Mouse (Mus musculus) kidney, embryonic 16.5 days (tissue): ENCODE measurements around the gene Fuz. TPM values are rescaled to one million over a fixed set of nuclear protein-coding genes. Genes with fewer than 3 reads are reported as not detected.

Experiments used
- ATAC-seq: fragments of 200-750 bp; cut with Nextera tagmentation; 2 replicates; pipeline ENCODE4 v1.8.0; 2017; ENCODE audit warnings: moderate TSS enrichment; ENCODE audit not compliant: low FRiP score, low TSS enrichment
- H3K27ac ChIP-seq: fragments of 300-500 bp; sonication (generic); 2 replicates; pipeline ENCODE4 v1.5.1; 2014; ENCODE audit warnings: low read length
- H3K27me3 ChIP-seq: fragments of 300-500 bp; sonication (generic); 2 replicates; pipeline ENCODE4 v1.6.1; 2014; ENCODE audit warnings: low read length, control low read depth, mixed read lengths; ENCODE audit not compliant: insufficient read depth
- H3K36me3 ChIP-seq: fragments of 300-500 bp; sonication (generic); 2 replicates; pipeline ENCODE4 v1.6.1; 2014; ENCODE audit warnings: low read length, control low read depth, mixed read lengths; ENCODE audit not compliant: insufficient read depth
- H3K4me1 ChIP-seq: fragments of 300-500 bp; sonication (generic); 2 replicates; pipeline ENCODE4 v1.6.1; 2014; ENCODE audit warnings: low read length, control low read depth, mixed read lengths; ENCODE audit not compliant: insufficient read depth
- H3K4me2 ChIP-seq: fragments of 300-500 bp; sonication (generic); replicated peaks from 2 replicates; pipeline ENCODE4 v1.6.1; 2014; ENCODE audit warnings: low read depth, low read length
- H3K4me3 ChIP-seq: fragments of 300-500 bp; sonication (generic); 2 replicates; pipeline ENCODE4 v1.5.1; 2014; ENCODE audit warnings: mild to moderate bottlenecking, low read length
- H3K9ac ChIP-seq: fragments of 300-500 bp; sonication (generic); replicated peaks from 2 replicates; pipeline ENCODE4 v1.6.1; 2014; ENCODE audit warnings: low read length
- H3K9me3 ChIP-seq: fragments of 300-500 bp; sonication (generic); 2 replicates; pipeline ENCODE4 v1.6.1; 2016; ENCODE audit warnings: low read length, control low read depth
- WGBS: fragments of 180-500 bp; shearing (Covaris S2); extraction: QIAGEN DNeasy Blood & Tissue Kit; methylation state at CpG from one replicate; pipeline ENCODE4 v1.1.7; 2014; 5-methylcytosine and 5-hydroxymethylcytosine counted together
- polyA plus RNA-seq: library from polyadenylated mRNA; unstranded; fragments of >200 nt; fragmentation: Nextera tagmentation; extraction: Ambion mirVana; gene quantifications from 2 replicates; pipeline ENCODE4 v1.2.1, GENCODE M21; 2015

Fuz gene
- polyA plus RNA-seq, 1 experiment from 2014 or later: 27.7 TPM

GRCm38 (mm10) chr7:44860576-44861428, 35.1 kb upstream of the Fuz start:
- Histone ChIP-seq H3K27me3 (no peaks in the 10 kb centered on the region), H3K27ac (peak overlapping the region; percentile 60), H3K4me1 (peaks cover 41% of the 10 kb centered on the region), H3K4me3 (no peak overlapping the region), H3K9ac (0 out of 2 replicates have a peak overlapping the region, but pooled peaks have one; percentile 28), H3K9me3 (no peaks in the 10 kb centered on the region), H3K4me2 (no peak overlapping the region), H3K36me3 (peaks cover 40% of the 10 kb centered on the region)
- peak; percentile 39 for ATAC-seq
- WGBS: 56% methylated on average over 22 of the region's 22 CpGs

DNA sequence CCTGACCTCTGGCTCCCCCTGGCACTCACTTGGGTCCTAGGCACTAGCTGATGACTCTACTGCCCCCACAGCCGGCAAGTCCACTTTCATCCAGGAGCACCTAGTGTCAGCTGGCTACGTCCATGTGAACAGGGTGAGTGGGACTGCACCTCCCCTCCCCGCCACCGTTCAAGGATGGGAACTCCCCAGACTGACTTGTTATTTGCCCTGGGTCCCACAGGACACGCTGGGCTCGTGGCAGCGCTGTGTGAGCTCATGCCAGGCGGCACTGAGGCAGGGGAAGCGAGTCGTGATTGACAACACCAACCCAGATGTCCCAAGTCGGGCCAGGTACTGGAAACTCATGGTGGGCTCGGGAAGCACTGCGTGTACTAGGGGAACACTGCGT, 34.5 kb upstream of the Fuz start:
- ATAC-seq: no peak
- 76% methylated on average over 14 of the region's 14 CpGs for WGBS
- no peak overlapping the region for H3K4me2 ChIP-seq
- no peaks in the 10 kb centered on the region for H3K27me3 ChIP-seq
- no peak overlapping the region for H3K4me3 ChIP-seq
- 0 out of 2 replicates have a peak overlapping the region, but pooled peaks have one; percentile 8 for H3K9ac ChIP-seq
- H3K4me1 ChIP-seq: peaks cover 42% of the 10 kb centered on the region
- H3K36me3 ChIP-seq: peaks cover 40% of the 10 kb centered on the region
- H3K27ac ChIP-seq: peak overlapping the region; percentile 60; the same call in 1 of the 2 replicates
- no peaks in the 10 kb centered on the region for H3K9me3 ChIP-seq

DNA sequence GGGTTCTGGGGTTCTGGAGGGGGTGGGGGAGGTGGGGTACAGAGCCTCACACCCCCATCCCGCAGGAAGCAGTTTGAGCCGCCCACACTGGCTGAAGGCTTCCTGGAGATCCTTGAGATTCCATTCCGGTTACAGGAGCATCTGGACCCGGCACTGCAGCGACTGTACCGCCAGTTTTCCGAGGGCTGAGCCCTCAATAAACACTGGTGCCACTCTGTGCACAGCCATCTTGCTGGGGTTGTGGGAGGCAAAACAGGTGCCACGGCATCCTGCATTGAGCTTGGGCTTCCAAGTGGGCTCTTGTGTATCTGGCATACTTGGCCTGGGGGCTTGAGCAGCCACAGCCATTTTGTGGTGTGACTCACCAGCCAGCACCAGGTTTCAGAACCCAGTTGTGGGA, 33.4 kb upstream of the Fuz start:
- WGBS: 77% methylated on average over 8 of the region's 8 CpGs
- peaks cover 49% of the 10 kb centered on the region for H3K4me1 ChIP-seq
- ATAC-seq: no peak
- H3K9ac ChIP-seq: no peak overlapping the region
- peaks cover 40% of the 10 kb centered on the region for H3K36me3 ChIP-seq
- H3K27me3 ChIP-seq: no peaks in the 10 kb centered on the region
- no peak overlapping the region for H3K27ac ChIP-seq
- H3K4me3 ChIP-seq: no peak overlapping the region
- H3K4me2 ChIP-seq: no peak overlapping the region
- no peaks in the 10 kb centered on the region for H3K9me3 ChIP-seq

DNA sequence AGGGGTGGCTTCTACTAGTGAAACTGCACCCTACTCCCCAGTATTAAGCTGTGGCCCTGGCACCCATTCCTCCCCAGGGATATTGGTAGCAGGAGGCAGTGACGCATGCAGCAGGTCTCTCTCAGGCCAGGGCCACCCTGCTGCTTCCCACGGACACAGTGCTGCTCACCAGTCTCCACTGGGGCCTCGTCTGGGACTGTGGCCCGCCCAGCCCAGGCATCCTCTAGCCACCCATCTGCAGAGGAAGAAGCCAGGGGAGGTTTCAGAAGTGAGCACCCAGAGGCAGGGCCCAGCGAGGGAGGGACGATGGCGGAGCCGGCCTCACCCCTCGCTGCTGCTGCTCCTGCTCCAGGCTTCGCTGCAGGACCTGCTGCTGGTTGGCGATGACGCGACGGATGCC, 32.7 kb upstream of the Fuz start:
- Histone ChIP-seq H3K27ac (no peak overlapping the region), H3K36me3 (peaks cover 40% of the 10 kb centered on the region), H3K9me3 (no peaks in the 10 kb centered on the region), H3K4me2 (no peak overlapping the region), H3K4me3 (no peak overlapping the region), H3K9ac (no peak overlapping the region), H3K4me1 (peaks cover 49% of the 10 kb centered on the region), H3K27me3 (no peaks in the 10 kb centered on the region)
- no peak for ATAC-seq
- 87% methylated on average over 14 of the region's 14 CpGs for WGBS

DNA sequence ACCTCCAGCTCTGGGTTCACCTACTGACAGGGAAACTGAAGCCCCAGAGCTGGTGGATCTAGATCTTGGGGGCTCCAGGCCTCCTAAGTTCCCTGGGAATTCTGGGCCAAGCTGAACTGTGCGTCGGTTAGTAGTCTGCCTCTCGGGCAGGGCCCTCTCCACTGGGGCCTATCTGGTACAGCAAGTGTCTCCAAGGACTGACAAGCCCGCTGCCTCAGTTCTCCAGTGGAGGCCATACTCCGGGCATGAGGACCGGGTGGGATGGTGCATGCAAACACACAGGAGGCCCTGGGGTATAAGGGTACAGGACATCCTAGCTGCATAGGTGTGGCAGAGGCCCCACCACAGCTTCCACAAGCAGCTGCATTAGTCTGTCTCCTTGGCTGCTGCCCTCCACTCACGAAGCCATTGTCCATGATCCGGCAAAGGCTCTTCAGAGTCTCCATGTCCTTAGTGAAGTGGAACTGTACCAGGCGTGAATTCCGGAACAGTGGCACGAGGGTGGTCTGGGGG, 31.8 kb upstream of the Fuz start:
- H3K4me2 ChIP-seq: no peak overlapping the region
- H3K36me3 ChIP-seq: peaks cover 40% of the 10 kb centered on the region
- no peak overlapping the region for H3K9ac ChIP-seq
- H3K4me3 ChIP-seq: no peak overlapping the region
- WGBS: 84% methylated on average over 11 of the region's 11 CpGs
- H3K4me1 ChIP-seq: peaks cover 47% of the 10 kb centered on the region
- H3K27ac ChIP-seq: no peak overlapping the region
- no peaks in the 10 kb centered on the region for H3K27me3 ChIP-seq
- ATAC-seq: no peak
- H3K9me3 ChIP-seq: no peaks in the 10 kb centered on the region

GRCm38 (mm10) chr7:44864595-44865542, 31.0 kb upstream of the Fuz start:
- H3K27ac ChIP-seq: no peak overlapping the region; the same call in 1 of the 2 replicates
- H3K4me1 ChIP-seq: peaks cover 47% of the 10 kb centered on the region
- no peaks in the 10 kb centered on the region for H3K9me3 ChIP-seq
- 77% methylated on average over 24 of the region's 24 CpGs for WGBS
- no peak overlapping the region for H3K4me2 ChIP-seq
- H3K4me3 ChIP-seq: no peak overlapping the region
- H3K27me3 ChIP-seq: no peaks in the 10 kb centered on the region
- no peak for ATAC-seq
- H3K36me3 ChIP-seq: peaks cover 40% of the 10 kb centered on the region
- H3K9ac ChIP-seq: no peak overlapping the region

DNA sequence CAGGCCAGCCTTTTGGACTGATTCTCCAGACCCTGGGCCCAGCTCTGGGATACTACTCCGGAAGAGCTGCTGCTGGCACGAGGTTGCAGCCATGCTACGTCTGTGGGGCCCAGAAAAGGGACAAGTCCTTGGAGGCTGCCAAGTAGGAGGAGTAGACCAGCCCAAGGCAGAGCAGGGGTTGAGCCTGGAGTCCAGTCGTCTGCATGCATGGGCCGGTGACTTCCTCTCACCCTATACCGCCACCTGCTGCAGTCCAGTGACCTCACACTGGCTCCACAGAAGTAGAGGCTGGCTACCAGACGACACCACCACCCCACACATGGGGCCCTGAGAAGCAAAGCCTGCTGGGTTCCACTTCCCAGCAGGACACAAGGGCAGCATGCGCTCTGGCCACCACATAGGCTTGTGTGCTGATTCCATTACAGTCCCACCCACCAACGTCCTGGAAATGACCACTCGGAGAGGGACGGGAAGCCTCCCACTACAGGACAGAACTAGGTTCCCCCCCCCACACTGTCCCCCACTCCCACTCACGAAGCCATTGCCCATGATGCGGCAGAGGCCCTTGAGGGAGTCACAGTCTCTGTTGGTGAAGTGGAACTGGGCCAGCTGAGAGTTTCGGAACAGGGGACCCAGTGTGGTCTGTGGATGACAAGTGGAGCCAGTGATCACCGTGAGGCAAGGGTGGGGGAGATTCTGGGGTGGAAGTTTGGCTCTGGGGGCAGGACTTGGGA, 29.4 kb upstream of the Fuz start:
- no peaks in the 10 kb centered on the region for H3K27me3 ChIP-seq
- ATAC-seq: no peak
- H3K27ac ChIP-seq: peak overlapping the region; percentile 46
- peak overlapping the region; percentile 100 for H3K9ac ChIP-seq
- peak overlapping the region; percentile 71; the same call in 1 of the 2 replicates for H3K4me3 ChIP-seq
- H3K36me3 ChIP-seq: peaks cover 38% of the 10 kb centered on the region
- peak overlapping the region; percentile 91 for H3K4me2 ChIP-seq
- 25% methylated on average over 15 of the region's 15 CpGs for WGBS
- no peaks in the 10 kb centered on the region for H3K9me3 ChIP-seq
- peaks cover 47% of the 10 kb centered on the region for H3K4me1 ChIP-seq

GRCm38 (mm10) chr7:44867010-44867702, 28.7 kb upstream of the Fuz start:
- 25% methylated on average over 19 of the region's 19 CpGs for WGBS

More at GRCm38 (mm10) chr7:44867010-44867702, 28.7 kb upstream of the Fuz start:
- Histone ChIP-seq H3K27ac (peak overlapping the region; percentile 46), H3K4me3 (peak overlapping the region; percentile 71), H3K4me1 (peaks cover 47% of the 10 kb centered on the region), H3K9me3 (no peaks in the 10 kb centered on the region), H3K27me3 (no peaks in the 10 kb centered on the region), H3K9ac (peak overlapping the region; percentile 100), H3K36me3 (peaks cover 33% of the 10 kb centered on the region), H3K4me2 (peak overlapping the region; percentile 91)
- ATAC-seq: no peak
